Mouse (Mus musculus) brain, embryonic 14.5 days (tissue): ENCODE results near the gene Lama5.
"Not testable (repeated sequence)": the region's sequence is repeated elsewhere in the genome, so short reads cannot be mapped to it uniquely, and the experiment has no call there.

ENCODE experiments used
- CTCF ChIP-seq: fragments of 200-500 bp; IDR thresholded peaks from 2 replicates; pipeline ENCODE4 v1.5.1; 2012; ENCODE audit warnings: inconsistent platforms, mild to moderate bottlenecking, moderate library complexity, borderline replicate concordance; ENCODE audit not compliant: insufficient read depth, insufficient read length; ENCODE audit errors: extremely low read depth
- POLR2A ChIP-seq: fragments of 200-500 bp; IDR thresholded peaks from 2 replicates; pipeline ENCODE4 v1.6.1; 2012; ENCODE audit warnings: mild to moderate bottlenecking, inconsistent platforms, borderline replicate concordance; ENCODE audit not compliant: poor library complexity, insufficient read depth, insufficient read length, severe bottlenecking; ENCODE audit errors: extremely low read depth

- TF ChIP-seq POLR2A, CTCF: not testable (repeated sequence)
Observed at GRCm38 (mm10) chr2:180259826-180260609, 34.4 kb upstream of the Lama5 start.
